Mouse (Mus musculus) hindbrain, embryonic 15.5 days (tissue): ENCODE measurements around the gene Lsm11. TPM values are rescaled to one million over a fixed set of nuclear protein-coding genes. Genes with fewer than 3 reads are reported as not detected.
A peak's percentile ranks its signal among the peaks of the same experiment; 100 is the strongest.

ENCODE experiments used
- ATAC-seq: fragments of 200-750 bp; cut with Nextera tagmentation; 2 replicates; pipeline ENCODE4 v1.8.0; 2017; ENCODE audit warnings: low read depth, moderate number of reproducible peaks, moderate TSS enrichment; ENCODE audit not compliant: low FRiP score
- H3K27ac ChIP-seq: fragments of 300-500 bp; sonication (generic); replicated peaks from 2 replicates; pipeline ENCODE4 v1.5.1; 2015; ENCODE audit warnings: mild to moderate bottlenecking, inconsistent platforms
- H3K27me3 ChIP-seq: fragments of 300-500 bp; sonication (generic); 2 replicates; pipeline ENCODE4 v1.6.1; 2015; ENCODE audit warnings: control low read depth, inconsistent platforms
- H3K36me3 ChIP-seq: fragments of 300-500 bp; sonication (generic); 2 replicates; pipeline ENCODE4 v1.6.1; 2015; ENCODE audit warnings: control low read depth, inconsistent platforms
- H3K4me1 ChIP-seq: fragments of 300-500 bp; sonication (generic); replicated peaks from 2 replicates; pipeline ENCODE4 v1.6.1; 2015; ENCODE audit warnings: control low read depth, inconsistent platforms
- H3K4me2 ChIP-seq: fragments of 300-500 bp; sonication (generic); 2 replicates; pipeline ENCODE4 v1.6.1; 2015; ENCODE audit warnings: moderate library complexity, mild to moderate bottlenecking, inconsistent platforms
- H3K4me3 ChIP-seq: fragments of 300-500 bp; sonication (generic); 2 replicates; pipeline ENCODE4 v1.5.1; 2015; ENCODE audit warnings: mild to moderate bottlenecking, inconsistent platforms
- H3K9ac ChIP-seq: fragments of 300-500 bp; sonication (generic); 2 replicates; pipeline ENCODE4 v1.6.1; 2015; ENCODE audit warnings: inconsistent platforms
- H3K9me3 ChIP-seq: fragments of 300-500 bp; sonication (generic); 2 replicates; pipeline ENCODE4 v1.6.1; 2016; ENCODE audit warnings: control low read depth, inconsistent platforms
- WGBS: fragments of 180-500 bp; shearing (Covaris S2); methylation state at CpG from one replicate; pipeline ENCODE4 v1.1.7; 2015; 5-methylcytosine and 5-hydroxymethylcytosine counted together
- polyA plus RNA-seq: library from polyadenylated mRNA; unstranded; fragments of >200 nt; fragmentation: Nextera tagmentation; extraction: Ambion mirVana; gene quantifications from 2 replicates; pipeline ENCODE4 v1.2.1, GENCODE M21; 2015

The Lsm11 gene
- polyA plus RNA-seq, 1 experiment from 2014 or later: 25.4 TPM

DNA sequence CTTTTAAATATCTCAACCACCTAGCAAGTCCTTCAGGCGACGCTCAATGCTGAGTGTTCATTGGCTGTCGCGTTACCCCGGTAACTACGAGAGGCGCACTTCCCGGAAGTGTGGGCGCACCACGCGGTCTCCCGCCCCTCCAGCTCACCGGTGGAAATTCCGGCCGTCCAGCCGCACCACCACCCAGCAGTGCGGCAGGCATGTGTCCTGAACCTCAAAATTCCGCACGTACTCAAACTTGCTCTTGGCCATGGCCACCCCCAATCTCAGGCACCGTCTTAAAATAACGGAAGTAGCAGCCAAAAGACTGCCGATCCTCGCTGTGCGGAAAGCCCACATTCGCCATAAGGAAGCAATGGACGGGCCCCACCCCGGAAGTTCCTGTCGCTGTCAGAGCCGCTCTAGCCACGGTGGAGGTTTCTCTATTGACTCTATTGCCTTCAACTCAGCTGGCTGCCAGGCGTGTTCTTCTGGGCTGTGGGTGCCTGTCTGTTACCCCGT, 10.4 kb upstream of the Lsm11 start, which contains the start of gene Thg1l:
Thg1l (minus strand) TSS at position 368 of the 501 bp plus-strand sequence.
- Histone ChIP-seq H3K27ac (peak within 1 kb of the TSS; percentile 83), H3K9me3 (no peaks in the 10 kb centered on the region), H3K4me3 (peak within 1 kb of the TSS; percentile 67), H3K27me3 (no peaks in the 10 kb centered on the region), H3K9ac (peak within 1 kb of the TSS; percentile 53), H3K4me2 (peak within 1 kb of the TSS; percentile 62), H3K4me1 (peaks cover 7% of the 10 kb centered on the region), H3K36me3 (peaks cover 9% of the 10 kb centered on the region)
- peak; percentile 99 for ATAC-seq
- WGBS: under 1% methylated on average over 32 of the region's 32 CpGs

DNA sequence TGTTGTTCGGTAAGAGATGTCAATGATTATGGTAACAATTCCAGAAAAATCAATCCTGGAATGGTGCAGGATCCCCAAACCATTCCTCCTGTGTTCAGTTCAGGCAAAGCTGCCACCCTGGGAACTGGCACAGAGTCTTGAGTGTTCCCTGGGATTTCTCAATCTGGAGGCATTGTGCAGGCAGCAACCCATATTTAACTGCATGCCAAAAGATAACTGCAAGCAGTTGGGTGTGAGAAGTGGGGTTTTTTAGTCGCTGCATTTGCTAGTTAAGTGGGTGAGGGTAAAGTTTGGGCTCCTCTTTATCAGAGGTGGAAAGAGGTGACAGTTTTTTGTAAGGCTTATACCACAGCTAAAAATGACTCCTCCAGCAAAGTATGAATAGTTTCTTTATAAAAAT, 2.8 kb upstream of the Lsm11 start:
- H3K27me3 ChIP-seq: no peaks in the 10 kb centered on the region
- peaks cover 14% of the 10 kb centered on the region for H3K4me1 ChIP-seq
- H3K27ac ChIP-seq: no peak overlapping the region
- peaks cover 19% of the 10 kb centered on the region for H3K36me3 ChIP-seq
- WGBS: 89% methylated on average over 2 of the region's 2 CpGs
- no peak overlapping the region for H3K4me3 ChIP-seq
- H3K9me3 ChIP-seq: no peaks in the 10 kb centered on the region
- H3K4me2 ChIP-seq: no peak overlapping the region
- no peak overlapping the region for H3K9ac ChIP-seq
- no peak for ATAC-seq

DNA sequence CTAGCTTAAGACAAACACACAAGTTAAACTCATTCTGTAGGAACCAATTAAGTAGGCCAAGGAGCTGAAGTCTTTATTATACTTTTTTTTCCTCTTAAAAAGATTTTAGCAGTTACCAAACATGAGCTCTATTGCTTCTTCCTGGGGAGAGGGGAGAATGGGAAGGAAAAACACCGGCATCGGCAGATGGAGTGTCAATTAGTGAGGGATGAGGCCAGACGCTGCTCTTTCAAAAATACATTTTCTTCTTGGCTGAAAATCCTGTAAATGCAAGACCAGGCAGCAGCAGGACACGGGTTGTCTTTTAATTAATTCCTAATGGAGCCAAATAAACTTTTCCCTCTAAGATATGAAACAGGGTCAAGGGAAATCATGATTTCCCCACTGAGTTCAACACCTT, 2.1 kb upstream of the Lsm11 start:
- no peak for ATAC-seq
- Histone ChIP-seq H3K4me1 (peaks cover 18% of the 10 kb centered on the region), H3K9ac (no peak overlapping the region), H3K9me3 (no peaks in the 10 kb centered on the region), H3K4me3 (no peak overlapping the region), H3K4me2 (no peak overlapping the region), H3K27ac (no peak overlapping the region), H3K36me3 (peaks cover 19% of the 10 kb centered on the region), H3K27me3 (no peaks in the 10 kb centered on the region)
- 81% methylated on average over 4 of the region's 4 CpGs for WGBS

DNA sequence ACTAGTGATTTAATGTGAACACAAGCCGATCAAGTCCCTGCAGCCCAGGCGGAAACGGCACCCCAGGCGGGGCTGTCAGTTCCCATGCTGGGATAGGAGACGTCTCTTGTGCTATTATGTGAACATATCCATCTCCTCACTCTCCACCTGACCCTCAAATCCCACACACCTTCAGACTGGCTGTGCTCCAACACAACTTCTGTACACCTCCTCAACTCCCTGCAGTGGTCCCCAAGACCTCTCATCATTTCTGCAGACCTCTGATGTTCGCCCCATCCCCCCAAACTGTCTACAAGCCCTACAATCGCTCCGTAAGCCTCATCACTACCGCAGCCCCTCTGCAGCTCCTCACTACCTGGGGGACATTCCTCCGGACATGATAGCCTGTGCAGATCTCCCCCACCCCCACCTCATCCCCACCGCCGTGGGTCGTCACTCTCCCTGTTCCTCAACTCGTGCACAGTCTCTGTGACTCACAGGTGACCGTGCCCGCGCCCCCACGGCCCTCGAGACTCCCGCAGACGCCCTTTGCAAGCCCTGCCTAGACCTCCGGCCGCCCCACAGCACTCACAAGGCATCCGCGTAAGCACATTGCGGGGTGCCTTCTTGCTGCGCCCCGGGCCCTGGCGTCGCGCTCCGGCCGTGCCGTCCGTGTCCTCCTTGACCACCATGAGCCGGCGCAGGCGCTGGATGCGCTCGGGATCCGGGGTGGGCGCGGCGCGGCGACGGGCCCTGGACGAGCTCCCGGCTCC, 668 bp downstream of the Lsm11 start:
- Histone ChIP-seq H3K4me3 (peak overlapping the region; percentile 93), H3K4me2 (peak overlapping the region; percentile 72), H3K4me1 (peaks cover 23% of the 10 kb centered on the region), H3K9ac (peak overlapping the region; percentile 87), H3K36me3 (no peaks in the 10 kb centered on the region), H3K9me3 (no peaks in the 10 kb centered on the region), H3K27me3 (no peaks in the 10 kb centered on the region), H3K27ac (peak overlapping the region; percentile 83)
- under 1% methylated on average over 38 of the region's 49 CpGs for WGBS
- ATAC-seq: peak; percentile 68

DNA sequence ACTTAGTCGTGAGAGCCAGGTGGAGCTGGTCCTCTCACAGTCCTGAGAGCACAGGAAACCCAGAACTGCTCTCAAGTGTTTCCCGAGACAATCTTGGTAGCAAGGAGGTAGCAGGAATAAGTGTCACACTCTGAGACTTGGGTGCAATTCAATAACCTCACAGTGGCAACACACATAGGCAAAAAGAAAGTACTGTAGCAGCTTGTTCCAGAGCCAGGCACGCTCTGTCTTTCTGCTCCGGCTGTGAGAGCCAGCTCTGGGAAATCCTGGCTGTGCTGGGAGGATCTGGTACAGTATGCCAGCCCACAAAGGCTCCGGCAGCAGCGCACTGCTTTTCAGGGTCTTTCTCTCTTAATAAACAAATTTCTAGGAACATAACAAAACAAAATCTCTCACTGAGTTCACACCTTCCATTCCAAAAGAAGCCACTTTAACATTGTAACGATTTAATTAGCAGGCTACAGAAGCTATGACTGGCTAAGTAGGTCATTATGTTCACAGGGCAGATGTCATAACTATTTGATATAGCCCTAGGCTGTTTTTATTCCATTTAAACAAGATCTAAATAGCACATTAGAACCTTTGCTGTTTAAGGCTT, 1.5 kb downstream of the Lsm11 start:
- ATAC-seq: no peak
- H3K4me2 ChIP-seq: peak overlapping the region; percentile 72
- H3K27me3 ChIP-seq: no peaks in the 10 kb centered on the region
- no peaks in the 10 kb centered on the region for H3K9me3 ChIP-seq
- peak overlapping the region; percentile 93 for H3K4me3 ChIP-seq
- H3K4me1 ChIP-seq: peaks cover 23% of the 10 kb centered on the region
- H3K36me3 ChIP-seq: no peaks in the 10 kb centered on the region
- peak overlapping the region; percentile 17; the same call in 1 of the 2 replicates for H3K27ac ChIP-seq
- WGBS: 42% methylated on average over 7 of the region's 7 CpGs
- peak overlapping the region; percentile 87 for H3K9ac ChIP-seq

DNA sequence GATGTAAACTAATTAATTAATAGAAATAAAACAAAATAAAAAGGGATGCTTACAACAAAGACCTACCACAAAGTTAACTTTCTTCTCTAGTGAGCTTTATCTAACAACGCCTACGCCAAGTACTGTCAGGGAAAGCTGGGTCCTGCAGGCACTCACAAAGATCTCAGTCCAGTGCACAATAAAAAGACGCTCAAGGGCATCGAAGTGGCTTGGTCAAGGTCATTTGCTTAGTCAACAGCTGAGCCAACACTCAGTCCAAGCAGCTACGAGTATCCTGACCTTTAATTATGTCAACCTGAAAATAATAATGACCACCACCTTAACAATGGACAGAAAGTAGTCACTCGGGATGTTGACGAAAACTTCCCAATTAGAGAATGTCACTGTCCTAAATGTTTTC, 2.5 kb downstream of the Lsm11 start:
- no peak overlapping the region for H3K27ac ChIP-seq
- WGBS: 89% methylated on average over 7 of the region's 7 CpGs
- H3K4me3 ChIP-seq: no peak overlapping the region
- no peak overlapping the region for H3K9ac ChIP-seq
- no peaks in the 10 kb centered on the region for H3K27me3 ChIP-seq
- peaks cover 23% of the 10 kb centered on the region for H3K4me1 ChIP-seq
- H3K36me3 ChIP-seq: no peaks in the 10 kb centered on the region
- no peak for ATAC-seq
- H3K4me2 ChIP-seq: peak overlapping the region; percentile 72
- no peaks in the 10 kb centered on the region for H3K9me3 ChIP-seq

DNA sequence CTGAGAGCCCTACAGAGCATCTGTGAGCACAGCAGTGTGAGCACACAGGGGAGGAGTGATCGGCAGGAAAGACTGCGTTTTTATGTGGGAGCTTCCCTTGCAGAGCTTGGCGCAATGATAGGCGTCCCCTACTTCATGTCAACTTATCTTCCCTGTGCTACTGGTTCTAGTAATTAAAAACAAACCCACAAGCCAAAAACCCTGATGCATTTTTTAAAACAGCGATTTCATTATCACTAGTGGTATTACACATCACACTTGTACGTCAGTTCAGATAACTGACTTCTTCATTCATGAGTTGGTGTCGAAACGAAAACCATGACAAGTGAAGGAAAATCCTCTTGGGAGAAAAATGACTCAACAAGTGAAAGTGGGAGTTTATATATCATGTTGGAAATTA, 5.8 kb downstream of the Lsm11 start:
- H3K36me3 ChIP-seq: peaks cover 21% of the 10 kb centered on the region
- H3K27me3 ChIP-seq: no peaks in the 10 kb centered on the region
- H3K4me3 ChIP-seq: no peak overlapping the region
- no peaks in the 10 kb centered on the region for H3K9me3 ChIP-seq
- no peak for ATAC-seq
- no peak overlapping the region for H3K9ac ChIP-seq
- H3K27ac ChIP-seq: no peak overlapping the region
- 88% methylated on average over 8 of the region's 8 CpGs for WGBS
- H3K4me2 ChIP-seq: no peak overlapping the region
- peaks cover 23% of the 10 kb centered on the region for H3K4me1 ChIP-seq

DNA sequence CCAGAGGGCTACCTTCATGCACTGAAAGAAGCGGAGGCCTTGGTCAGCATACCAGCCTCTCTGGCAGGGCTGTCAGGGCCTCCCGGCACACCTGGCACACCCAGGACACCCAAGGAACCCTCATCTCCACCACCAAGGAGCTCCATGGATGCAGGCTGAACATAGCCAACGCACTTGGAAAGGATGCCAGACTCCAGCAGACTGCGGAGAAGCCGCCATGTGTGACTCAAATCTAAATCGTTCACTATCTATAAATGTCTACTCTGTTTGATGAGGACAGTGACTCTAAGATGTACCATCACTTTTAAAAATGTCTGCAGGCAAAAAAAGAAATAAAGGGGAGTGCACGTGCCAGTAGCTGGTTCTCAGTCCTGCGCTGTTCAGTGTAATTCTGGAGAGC, 7.3 kb downstream of the Lsm11 start:
- 96% methylated on average over 8 of the region's 8 CpGs for WGBS
- no peak for ATAC-seq
- no peaks in the 10 kb centered on the region for H3K9me3 ChIP-seq
- no peak overlapping the region for H3K4me2 ChIP-seq
- peaks cover 32% of the 10 kb centered on the region for H3K36me3 ChIP-seq
- H3K4me3 ChIP-seq: no peak overlapping the region
- no peak overlapping the region for H3K27ac ChIP-seq
- H3K27me3 ChIP-seq: no peaks in the 10 kb centered on the region
- H3K9ac ChIP-seq: no peak overlapping the region
- peaks cover 8% of the 10 kb centered on the region for H3K4me1 ChIP-seq

DNA sequence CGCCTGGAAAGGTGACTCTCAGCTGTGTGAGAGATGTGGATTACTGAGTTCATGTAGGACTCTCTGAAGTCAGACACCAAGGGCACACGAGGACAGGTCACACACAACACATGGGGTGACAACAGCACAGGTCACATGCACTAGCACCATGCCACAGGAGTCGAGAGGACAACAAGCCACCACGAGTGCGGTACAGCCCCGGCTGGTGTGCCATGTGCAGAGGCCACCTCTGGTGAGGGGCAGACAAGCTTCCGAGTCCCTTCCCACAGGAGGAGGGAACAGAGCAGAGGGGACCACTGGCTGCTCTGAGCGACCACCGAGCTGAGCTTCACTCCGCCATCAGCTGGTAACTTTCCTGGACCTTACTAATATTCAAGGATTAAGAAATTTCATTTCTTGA, 12.0 kb downstream of the Lsm11 start:
- Histone ChIP-seq H3K9ac (no peak overlapping the region), H3K27me3 (no peaks in the 10 kb centered on the region), H3K27ac (no peak overlapping the region), H3K9me3 (no peaks in the 10 kb centered on the region), H3K4me1 (no peaks in the 10 kb centered on the region), H3K4me3 (no peak overlapping the region), H3K4me2 (no peak overlapping the region), H3K36me3 (peaks cover 46% of the 10 kb centered on the region)
- ATAC-seq: no peak
- 93% methylated on average over 10 of the region's 10 CpGs for WGBS

DNA sequence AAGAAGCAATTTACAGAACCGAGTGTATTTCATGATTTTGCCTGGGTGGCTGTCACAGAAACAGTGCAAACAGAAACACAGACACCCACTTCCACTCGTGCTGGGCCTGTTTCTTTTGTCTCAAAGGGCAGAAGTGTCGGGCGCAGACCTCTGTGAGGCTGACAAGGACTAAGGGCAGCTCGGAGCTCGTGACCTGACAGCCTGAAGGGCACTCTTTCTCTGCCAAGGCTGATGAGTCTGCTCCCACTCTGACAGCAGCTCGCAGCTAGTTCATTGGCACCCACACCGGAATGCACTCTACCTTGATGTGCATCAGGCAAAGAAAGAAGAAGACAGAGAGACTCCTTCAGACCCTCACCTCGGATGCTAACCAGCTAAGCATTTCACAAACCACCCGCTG, 15.2 kb downstream of the Lsm11 start:
- 83% methylated on average over 10 of the region's 10 CpGs for WGBS
- Histone ChIP-seq H3K9me3 (no peaks in the 10 kb centered on the region), H3K36me3 (peaks cover 31% of the 10 kb centered on the region), H3K4me2 (no peak overlapping the region), H3K27ac (no peak overlapping the region), H3K9ac (no peak overlapping the region), H3K4me3 (no peak overlapping the region), H3K27me3 (no peaks in the 10 kb centered on the region), H3K4me1 (no peaks in the 10 kb centered on the region)
- no peak for ATAC-seq

DNA sequence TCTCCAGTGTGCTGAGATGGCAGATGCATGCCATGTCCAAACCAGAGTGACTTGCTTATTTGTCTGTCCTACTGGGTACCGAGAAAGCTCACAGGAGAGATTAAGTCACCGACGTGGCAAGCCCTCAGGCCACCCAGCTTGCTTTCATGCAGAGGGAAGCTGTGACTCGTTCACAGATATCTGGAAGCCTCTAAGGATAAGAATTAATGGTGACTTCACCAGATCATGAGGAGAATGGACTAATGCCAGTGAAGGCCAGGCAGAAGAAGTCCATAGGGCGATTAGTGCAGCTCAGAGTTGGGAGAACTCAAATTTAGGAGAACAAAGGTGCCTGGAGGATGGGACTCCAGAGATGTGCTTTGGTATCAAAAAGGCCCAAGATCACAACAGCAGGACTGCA, 17.3 kb downstream of the Lsm11 start:
- no peak for ATAC-seq
- H3K36me3 ChIP-seq: peaks cover 14% of the 10 kb centered on the region
- WGBS: 52% methylated on average over 5 of the region's 5 CpGs
- no peaks in the 10 kb centered on the region for H3K27me3 ChIP-seq
- no peaks in the 10 kb centered on the region for H3K9me3 ChIP-seq
- H3K4me1 ChIP-seq: 0 out of 2 replicates have a peak, but pooled peaks cover 2% of the 10 kb centered on the region
- H3K9ac ChIP-seq: no peak overlapping the region
- no peak overlapping the region for H3K4me2 ChIP-seq
- no peak overlapping the region for H3K4me3 ChIP-seq
- no peak overlapping the region for H3K27ac ChIP-seq

DNA sequence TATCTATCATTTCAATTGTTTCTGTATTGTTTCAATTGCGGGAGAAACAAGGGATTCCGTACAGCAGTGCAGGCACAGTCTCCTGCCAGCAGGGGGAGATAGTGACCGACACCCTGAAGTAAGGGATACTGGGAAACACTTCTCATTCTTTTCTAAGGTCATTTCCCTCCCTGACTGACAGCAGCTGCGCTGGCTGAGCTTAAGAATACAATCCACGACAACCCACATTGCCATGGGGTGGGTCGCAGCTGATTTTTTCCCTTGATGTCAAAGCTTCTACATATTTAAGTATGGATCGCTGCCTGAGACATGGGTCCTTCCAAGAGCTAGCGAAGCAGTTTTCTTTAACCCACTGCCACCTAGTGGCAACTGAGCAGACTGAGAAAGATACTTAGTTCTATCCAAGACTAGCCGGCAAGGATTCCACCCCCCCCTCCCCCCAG, 18.1 kb downstream of the Lsm11 start:
- H3K27ac ChIP-seq: peak overlapping the region; percentile 68; the same call in 1 of the 2 replicates
- H3K4me2 ChIP-seq: peak overlapping the region; percentile 63
- under 1% methylated on average over 9 of the region's 9 CpGs for WGBS
- H3K4me3 ChIP-seq: peak overlapping the region; percentile 42
- H3K9ac ChIP-seq: peak overlapping the region; percentile 49
- peaks cover 11% of the 10 kb centered on the region; the same call in 1 of the 2 replicates for H3K36me3 ChIP-seq
- peaks cover 7% of the 10 kb centered on the region for H3K4me1 ChIP-seq
- ATAC-seq: peak; percentile 90
- no peaks in the 10 kb centered on the region for H3K9me3 ChIP-seq
- H3K27me3 ChIP-seq: no peaks in the 10 kb centered on the region
